Mouse (Mus musculus) gastrocnemius, adult 8-10 months (tissue): ENCODE measurements at regions not wholly inside any gene's neighbourhood (a gene's known extent, or its start where the extent isn't known, plus 50 kb on each side); places are given as distances from the start of the nearest gene placed in this dataset.
"Not testable (repeated sequence)": the region's sequence is repeated elsewhere in the genome, so short reads cannot be mapped to it uniquely, and the experiment has no call there.

Source experiments
- DNase-seq, 2 experiments: peaks; one replicate each; pipeline ENCODE4 v3.0.0; 2022; ENCODE audit warnings: low spot score in 2 of 2

DNA sequence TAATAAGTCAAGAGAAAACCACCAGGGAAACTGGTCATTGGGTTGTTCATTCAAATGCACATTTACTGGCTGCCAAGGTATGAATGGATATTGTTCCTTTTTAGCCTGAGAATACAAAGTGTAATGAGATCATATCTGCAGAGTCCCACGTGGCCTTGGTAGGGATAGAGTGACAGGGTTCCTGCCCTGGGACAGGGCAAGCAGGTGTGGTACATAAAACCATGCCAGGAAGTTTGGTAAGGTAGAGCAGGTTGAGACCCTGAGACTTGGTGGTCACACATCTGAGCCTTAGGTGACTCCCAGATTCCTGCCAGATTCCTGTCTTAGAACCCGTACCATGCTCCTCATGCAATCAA is 320.5 kb downstream of the Tm4sf1 start:
- no peak for DNase-seq

DNA sequence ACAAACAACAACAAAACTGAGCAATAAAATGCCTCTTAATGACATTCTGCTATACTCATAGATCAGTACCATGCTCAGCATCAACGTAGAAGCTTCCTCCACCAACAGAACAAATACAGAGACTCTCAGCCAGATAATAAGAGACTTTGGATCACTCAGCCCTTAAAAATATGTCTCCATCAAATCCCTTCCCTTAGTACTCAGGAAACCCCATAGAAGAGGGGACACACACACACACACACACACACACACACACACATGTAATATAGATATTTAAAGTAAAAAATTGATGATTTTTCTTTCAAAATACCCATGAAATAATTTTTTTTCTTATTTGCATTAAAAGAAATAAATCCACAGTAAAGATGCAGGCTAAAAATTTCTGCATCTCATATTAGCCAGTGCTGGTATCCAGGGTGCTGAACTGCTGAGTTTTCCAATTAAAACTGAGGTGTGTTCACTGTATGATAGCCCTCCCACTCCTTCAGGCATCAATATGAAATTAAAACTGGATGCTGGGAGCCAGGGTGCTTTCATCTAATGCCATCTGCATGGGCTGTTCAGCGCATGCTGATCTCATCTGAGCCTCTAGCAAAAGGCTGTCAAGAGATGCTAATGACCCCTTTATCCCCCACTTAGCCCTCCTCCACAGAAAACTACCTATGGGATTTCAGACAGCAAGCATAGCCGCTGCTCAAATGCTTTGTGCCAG is 321.0 kb downstream of the Tm4sf1 start:
- DNase-seq: no peak

DNA sequence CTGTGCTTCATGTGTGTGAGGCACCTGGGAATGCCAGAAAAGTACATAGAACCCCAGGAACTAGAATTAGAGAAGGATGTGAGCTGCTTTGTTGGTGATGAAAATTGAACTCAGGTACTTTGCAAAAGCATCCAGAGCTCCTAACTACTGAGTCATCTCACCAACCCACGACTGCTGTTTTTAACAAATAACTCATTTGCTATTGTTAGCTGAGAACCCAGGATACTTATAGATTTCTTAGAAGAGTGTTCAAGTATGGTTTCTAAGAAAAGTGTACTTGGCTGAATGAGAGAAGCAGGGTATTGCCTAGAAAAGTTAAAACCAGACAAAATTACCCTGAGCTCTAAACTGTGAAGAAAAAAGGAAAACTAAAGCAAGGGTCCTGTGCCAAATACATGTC is 335.8 kb downstream of the Tm4sf1 start:
- no peak for DNase-seq

DNA sequence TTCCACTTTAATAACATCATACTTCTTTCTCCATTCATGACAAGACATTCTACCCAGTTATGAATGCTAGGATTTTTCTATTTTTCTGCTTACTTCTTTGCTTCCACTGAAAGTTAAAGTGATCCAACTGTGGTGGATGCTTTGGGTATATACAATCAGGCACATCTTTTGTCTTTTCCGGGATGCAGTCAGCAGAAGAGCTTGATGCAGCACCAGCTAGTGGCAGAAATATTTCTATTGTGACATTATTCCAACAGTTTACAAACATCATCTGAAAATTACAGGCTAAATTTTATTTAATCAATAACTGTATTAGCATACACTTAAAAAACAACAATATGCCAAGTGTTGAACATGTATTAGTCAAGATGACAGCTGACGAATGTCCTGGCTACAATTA is 336.3 kb downstream of the Tm4sf1 start:
- no peak for DNase-seq

DNA sequence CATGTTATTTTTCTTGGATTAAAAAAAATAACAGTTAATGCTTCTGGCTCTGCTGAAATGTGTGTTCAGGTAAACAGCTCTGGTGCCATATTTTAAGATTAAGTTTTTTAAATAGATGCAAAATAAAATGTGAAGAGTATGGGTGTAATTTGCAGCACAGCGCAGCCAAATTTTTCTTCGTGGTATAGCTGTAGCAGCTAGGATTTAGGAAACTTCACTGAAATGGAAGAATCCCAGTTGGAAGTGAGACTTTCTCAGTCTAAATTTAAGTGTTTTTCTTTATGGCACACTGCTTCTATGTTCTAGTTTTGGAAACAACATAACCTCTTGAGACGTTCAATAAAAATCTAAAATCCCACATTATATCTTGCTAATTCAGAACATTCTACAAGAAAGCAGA is 337.6 kb downstream of the Tm4sf1 start:
- DNase-seq: no peak

DNA sequence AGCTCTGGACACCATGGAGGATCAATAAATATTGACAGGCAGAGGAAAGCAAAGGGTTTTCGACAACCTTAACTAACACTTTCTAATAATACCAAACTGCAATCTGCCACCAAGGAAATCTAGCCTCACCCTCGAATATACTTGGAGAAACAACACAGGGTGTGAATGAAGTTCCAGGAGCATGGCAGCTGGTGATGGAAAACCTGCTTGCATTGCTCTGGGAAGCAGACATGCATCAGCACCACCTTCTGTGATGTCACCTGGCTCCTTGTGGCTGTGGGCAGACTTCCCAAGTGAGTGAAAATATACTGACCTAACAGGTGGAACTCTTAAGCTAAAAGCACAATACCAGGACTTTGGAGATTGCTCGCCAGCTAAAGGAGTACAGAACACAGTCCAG is 338.5 kb downstream of the Tm4sf1 start:
- no peak for DNase-seq

DNA sequence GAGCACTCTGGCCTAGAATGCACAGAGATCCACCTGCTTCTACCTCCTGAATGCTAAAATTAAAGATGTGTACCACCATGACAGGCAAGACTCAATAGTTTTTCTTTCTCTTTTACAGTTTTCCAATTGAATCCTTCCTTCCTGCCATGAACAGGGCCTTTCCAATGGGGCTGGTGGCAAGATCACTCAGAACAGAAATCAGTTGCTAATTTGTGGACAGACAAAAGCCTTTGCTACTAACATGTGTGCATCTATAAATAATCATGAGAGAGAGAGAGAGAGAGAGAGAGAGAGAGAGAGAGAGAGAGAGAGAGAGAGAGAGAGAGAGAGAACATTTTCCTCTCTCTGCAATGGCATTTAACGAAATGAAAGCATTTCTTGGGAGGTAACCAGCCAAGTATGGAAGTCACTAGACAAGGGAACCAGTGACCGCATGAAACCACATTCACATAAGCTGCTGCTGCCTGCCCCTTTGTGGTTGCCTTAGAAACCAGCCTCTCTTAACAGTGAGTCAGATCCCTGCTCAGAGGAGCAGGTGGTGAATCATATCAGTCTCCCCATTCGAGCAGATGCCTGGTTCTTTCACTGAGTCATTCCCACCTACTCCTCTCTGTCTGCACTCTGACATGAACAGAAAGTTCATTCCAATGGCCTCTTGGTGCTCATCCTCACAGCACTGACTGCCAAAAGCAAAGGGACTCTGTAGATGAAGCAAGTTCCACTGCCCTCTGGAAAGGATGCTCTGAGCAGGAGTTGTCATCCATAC is 339.4 kb downstream of the Tm4sf1 start:
- DNase-seq: no peak

DNA sequence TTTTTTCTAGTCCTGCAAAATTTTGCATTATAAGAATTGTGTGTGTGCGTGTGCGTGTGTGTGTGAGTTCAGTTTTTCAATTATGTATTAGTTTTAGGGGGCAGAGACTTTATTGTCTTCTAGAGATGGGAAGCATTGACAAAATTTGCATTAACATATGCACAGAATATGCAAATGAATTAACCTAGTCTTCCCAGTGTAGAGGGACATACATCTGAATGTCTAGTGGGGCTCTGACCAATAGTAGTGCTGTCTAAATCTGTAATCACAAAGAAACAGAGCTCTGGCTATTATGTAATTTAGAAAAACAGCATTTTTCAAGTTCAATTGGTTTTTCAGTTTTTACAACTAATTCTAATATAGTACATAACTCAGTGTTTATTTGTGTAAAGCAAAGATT is 344.8 kb downstream of the Tm4sf1 start:
- DNase-seq: no peak

DNA sequence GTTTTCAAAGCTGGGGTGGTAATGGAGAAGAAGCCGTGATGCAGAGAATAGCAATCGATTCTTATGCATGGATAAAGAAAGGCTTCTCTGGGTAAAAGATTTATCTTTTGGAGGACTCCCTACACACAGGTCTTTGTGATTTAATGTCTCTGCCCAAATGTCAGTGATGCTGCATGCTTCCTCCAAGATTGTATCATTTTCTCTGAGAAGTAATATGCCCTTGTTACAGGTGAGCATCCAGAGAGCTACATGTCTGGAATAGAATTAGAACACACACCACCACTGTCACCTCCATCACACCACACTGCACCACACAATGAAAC is 346.0 kb downstream of the Tm4sf1 start:
- DNase-seq: no peak

DNA sequence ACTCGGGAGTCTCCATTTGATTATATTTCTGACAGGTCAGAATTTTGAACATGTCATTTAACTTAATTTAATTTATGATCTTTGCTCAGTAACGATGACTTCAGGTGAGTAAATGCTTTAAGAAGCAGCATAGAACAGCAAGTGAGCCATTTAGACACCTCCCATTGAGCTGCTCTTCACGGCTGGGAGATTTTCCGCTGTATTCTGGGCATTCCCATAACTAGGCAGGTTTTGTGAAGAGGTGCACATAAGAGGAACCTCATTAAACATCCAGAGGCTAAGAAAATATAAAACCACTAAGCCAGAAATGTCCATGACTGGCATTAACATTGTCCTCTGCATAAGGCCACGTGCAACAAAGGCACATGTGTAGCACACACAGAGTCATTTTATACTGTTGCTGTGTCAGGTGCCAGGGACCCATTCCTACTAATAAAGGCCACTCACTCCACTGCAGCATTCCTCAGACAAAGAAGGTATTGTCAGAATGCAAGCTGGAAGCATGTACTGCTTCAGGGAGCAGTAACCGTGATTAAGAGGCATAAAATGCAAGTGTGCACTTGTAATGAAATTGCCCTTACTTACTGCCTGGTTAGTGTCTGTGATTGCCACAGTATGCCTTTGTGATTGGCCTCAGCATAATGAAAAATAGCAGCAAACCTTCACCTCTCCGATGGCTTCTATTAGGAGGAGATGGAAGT is 346.5 kb downstream of the Tm4sf1 start:
- no peak for DNase-seq

DNA sequence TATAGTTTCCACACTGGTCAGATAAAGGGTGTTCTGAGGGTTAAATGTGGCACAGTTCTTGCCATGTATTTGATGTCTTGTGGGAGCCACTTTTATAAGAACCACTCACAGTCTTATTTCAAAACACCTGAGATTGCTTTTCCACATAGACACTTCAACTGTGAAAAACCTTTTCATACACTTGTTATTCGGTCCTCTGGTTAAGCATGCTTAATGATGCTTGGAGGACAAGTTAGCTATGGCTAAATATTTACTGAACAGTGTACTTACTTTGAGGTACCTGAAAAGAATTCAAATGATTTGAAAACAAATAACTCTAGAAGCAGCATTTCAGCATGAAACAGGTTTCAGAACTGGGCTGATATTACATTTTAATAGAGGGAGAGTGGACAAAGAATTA is 359.2 kb downstream of the Tm4sf1 start:
- not testable (repeated sequence) for DNase-seq

DNA sequence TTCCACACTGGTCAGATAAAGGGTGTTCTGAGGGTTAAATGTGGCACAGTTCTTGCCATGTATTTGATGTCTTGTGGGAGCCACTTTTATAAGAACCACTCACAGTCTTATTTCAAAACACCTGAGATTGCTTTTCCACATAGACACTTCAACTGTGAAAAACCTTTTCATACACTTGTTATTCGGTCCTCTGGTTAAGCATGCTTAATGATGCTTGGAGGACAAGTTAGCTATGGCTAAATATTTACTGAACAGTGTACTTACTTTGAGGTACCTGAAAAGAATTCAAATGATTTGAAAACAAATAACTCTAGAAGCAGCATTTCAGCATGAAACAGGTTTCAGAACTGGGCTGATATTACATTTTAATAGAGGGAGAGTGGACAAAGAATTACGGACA is 372.8 kb downstream of the Tm4sf1 start:
- DNase-seq: not testable (repeated sequence)

DNA sequence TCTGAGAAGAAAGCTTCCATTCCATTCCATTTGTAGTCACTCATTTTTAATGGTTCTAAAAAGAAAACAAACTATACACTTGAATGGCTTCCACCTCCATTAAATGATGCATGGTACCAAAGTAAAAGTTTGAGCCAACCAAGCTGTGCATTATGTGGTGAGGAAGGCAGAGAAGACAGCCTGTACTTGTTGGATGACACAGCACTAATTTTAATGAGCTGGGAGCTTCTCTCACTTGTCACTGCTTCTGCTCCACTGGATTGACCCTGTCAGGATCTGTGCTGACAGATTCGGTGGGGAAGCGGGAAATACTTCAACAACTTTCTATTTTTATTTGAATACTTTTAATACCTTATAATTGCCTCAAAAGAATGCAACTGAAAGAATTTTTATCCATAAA is 403.3 kb downstream of the Tm4sf1 start:
- DNase-seq: no peak

DNA sequence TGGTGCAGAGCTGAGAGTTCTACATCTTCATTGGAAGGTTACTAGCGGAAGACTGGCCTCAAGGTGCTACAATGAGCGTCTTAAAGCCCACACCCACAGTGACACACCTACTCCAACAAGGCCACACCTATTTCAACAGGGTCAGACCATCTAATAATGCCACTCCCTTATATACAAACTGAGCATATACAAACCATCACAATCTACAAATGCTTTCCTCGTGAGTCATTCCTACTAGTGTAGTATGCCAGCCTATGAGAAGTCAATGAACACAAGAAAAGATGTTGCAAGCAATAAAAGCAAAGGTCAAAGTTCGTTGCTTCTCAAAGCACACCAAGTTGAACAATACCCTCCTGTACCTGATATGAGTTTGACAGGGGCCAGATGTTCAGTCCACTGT is 424.7 kb downstream of the Tm4sf1 start:
- no peak for DNase-seq

DNA sequence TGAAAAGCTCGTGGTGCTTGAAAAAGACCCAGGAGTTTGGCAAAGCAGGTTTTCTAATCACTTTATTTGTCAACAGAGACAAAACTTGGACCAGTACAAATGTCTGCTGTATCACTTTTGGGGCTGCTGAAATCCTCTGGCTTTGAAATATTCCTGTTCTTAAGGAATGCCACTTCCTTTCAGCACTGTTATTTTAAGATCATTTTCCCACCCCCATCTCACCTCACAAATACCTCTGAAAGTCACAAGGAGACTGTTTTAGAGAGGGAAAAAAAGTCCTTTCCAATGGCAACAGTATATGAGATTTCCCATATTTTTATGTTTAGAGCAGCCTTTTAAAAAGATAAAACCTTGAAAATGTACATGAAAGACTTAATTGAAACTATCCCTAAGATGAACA is 438.2 kb downstream of the Tm4sf1 start:
- no peak for DNase-seq

DNA sequence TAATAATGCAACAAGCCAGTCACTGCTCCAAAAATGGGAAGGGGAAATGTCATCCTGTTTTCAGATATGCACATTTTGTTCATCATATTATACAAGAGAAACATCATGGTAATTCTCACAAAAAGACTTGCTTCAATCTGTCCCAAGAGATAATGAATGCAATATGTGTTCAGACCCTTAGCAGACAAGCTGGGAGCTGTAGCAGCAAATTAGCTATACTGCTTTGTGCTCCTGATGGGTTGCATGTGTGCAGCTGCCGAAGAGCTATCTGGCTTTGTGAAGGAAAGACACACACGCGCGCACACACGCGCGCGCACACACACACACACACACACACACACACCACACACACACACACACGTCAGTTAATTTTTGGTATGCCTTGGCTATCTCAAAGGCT is 441.9 kb downstream of the Tm4sf1 start:
- no peak for DNase-seq

DNA sequence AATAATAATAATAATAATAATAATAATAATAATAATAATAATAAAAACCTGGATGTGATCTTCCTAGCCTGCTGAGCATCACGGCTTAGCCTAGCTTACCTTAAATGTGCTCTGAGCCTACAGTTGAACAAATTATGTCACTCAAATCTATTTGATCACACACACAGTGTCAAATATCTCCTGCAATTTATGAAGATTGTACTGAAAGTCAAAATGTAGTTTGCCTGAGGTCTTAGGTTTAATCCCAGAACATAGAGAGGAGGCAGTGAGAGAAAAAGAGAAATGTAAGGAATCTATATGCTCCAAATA is 456.4 kb downstream of the Tm4sf1 start:
- no peak for DNase-seq

DNA sequence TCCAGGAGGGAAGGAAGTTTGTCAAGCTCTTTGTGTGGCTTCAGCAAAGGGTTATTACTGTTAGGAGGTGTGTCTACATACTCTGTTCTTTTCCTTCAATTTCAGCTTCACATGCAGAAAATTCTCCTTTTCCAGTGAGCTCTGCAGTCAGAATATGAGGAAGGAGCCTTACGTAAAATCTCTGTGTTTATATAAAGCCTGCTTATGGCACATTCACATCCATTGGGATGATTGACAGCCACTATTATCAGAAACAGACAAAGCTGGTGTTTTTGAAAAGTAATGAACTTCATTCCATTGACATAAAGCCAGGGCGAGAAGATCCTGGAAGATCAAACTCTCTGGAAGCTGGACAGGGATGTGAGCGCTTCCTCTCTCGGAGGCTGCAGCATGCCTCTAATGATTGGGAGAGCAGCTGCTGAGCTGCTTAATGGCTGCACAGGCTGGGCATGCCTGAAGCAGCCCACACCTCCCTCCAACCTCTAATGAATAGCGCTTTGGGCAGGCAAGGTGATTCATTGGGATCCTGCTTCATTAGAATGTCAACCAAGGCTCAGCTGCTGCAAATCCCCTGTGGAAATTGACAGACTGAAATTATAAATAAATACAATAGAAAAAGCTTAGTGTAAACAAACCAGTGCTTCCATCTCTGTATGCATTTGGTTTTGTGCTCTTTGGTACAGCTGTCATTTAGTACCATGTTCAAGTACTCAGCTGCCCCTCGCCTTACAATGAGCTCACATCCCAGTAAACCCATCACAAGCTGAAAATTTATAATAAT is 456.9 kb downstream of the Tm4sf1 start:
- no peak for DNase-seq

DNA sequence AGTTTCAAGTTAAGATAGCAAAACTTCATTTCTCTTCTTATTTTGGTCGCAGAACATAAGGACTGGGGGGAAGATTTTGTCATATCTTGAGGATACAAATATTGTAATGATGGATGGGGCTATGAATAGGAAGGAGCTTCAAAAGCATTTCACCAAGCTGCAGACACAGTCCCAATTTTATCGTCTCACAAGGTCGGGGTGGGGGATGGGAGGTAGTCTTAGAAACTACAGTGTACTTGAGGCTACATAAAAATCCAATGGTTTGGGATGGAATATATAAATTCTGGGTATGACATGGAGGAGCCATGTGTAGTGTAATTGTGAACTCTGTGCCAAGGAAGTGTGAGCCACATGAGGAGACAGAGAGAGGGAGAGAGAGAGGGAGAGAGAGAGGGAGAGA is 464.6 kb downstream of the Tm4sf1 start:
- DNase-seq: no peak

DNA sequence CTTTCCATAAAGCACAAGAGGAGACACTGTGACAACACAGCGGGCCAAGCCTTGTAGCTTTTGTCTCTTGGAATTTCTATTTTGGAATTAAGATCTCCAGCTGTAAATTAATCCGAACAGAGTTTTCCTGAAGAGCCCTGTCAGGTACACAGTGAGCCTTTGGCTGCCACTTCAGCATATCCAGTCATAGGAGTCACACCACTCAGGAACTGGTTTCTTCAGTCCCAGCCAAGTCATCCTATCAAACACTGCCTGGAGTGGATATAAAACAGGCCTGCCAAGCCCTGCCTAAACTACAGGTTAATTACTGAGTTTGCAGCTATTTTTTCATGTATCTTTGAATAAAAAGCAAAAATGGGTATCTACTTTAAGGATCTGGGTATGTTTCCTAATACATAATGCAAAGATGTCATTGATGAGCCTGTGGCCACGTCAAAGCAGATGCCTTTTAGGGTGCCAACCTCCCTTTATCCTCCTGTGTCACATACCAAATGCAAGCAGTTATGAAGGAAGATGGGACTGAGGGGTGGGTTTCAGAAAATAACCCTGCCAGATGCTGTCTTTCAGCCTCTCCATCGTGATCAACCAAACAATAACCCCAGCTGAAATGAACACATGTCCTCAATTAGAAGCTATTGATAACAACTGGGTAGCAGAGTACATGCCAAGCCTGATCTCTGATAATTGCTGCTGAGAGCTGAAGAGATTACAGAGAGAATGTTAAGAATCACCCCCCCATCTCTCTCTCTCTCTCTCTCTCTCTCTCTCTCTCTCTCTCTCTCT is 471.3 kb downstream of the Tm4sf1 start:
- DNase-seq: no peak

DNA sequence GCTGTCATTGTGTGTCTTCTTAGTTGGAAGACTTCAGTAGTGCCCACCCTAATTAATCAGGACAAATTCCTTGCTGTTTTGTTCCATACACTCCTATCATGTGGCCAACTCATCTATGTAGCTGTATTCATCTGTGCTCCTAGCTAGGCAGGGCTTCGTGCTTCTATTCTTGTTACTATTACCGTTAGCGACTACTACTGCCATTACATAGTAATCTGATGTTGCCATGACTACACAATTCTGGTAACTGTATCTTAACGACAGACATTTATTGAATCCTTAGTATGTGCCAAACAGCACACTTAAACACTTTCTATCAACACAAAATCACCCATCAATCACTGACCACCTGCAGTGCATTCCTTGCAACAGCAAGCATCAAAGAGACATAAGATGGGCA is 477.6 kb downstream of the Tm4sf1 start:
- DNase-seq: no peak
